ENCODE assay signal across 8 mouse cellular contexts in genomic region chr8:81012031-81012560, GRCm38 (mm10). TPM values are rescaled to one million over a fixed set of nuclear protein-coding genes. Genes with fewer than 3 reads are reported as not detected.
DNase-seq lines count a peak whose midpoint lies in the region; ATAC-seq and TF ChIP-seq lines count a peak whose summit lies in the region.

No protein-coding gene starts in this region.

- H3K4me1 ChIP-seq in heart, embryonic 11.5 days (ENCODE audit: control insufficient read depth, insufficient read depth, low read length): peaks cover 16% of the 10 kb centered on the region
- peaks cover 15% of the 10 kb centered on the region for H3K4me1 ChIP-seq in liver, embryonic 11.5 days (replicated peaks; ENCODE audit: control insufficient read depth, insufficient read depth, low read length)
- H3K4me1 ChIP-seq in stomach, postnatal 0 days (replicated peaks; ENCODE audit: control insufficient read depth, insufficient read depth): no peaks in the 10 kb centered on the region

- peak overlapping the region; percentile 97 for H3K4me2 ChIP-seq in heart, embryonic 11.5 days
- peak overlapping the region; percentile 89 for H3K4me2 ChIP-seq in liver, embryonic 11.5 days
- peak overlapping the region; percentile 35; the same call in 1 of the 2 replicates for H3K4me2 ChIP-seq in stomach, postnatal 0 days (replicated peaks; ENCODE audit: low read depth)

- H3K9ac ChIP-seq in heart, embryonic 11.5 days (ENCODE audit: low read depth, low read length): no peak overlapping the region
- H3K9ac ChIP-seq in liver, embryonic 11.5 days (ENCODE audit: low read depth, low read length): peak overlapping the region; percentile 52; the same call in 1 of the 2 replicates
- H3K9ac ChIP-seq in stomach, postnatal 0 days (ENCODE audit: low read length): no peak overlapping the region

- ATAC-seq in heart, embryonic 11.5 days (replicated peaks; ENCODE audit: insufficient number of reproducible peaks, low FRiP score, low TSS enrichment): no peak
- ATAC-seq in liver, embryonic 11.5 days (replicated peaks; ENCODE audit: low FRiP score): no peak
- ATAC-seq in stomach, postnatal 0 days (ENCODE audit: low FRiP score, low TSS enrichment): no peak

- DNase-seq in heart, postnatal 25 days (ENCODE audit: low spot score): no peak
- DNase-seq in thymus, postnatal 4 days: peak; percentile 11
- no peak for DNase-seq in thymus, postnatal 0 days (ENCODE audit: low spot score)
- no peak for DNase-seq in liver, embryonic 11.5 days (ENCODE audit: low spot score)
- DNase-seq in stomach, postnatal 0 days (ENCODE audit: low spot score): no peak
- no peak for DNase-seq in adrenal gland, adult (ENCODE audit: inconsistent age in 2 of 2, low spot score in 1 of 2)
- DNase-seq in urinary bladder, postnatal 25 days (ENCODE audit: low spot score): no peak

- no peaks in the 10 kb centered on the region for H3K9me3 ChIP-seq in heart, embryonic 11.5 days (replicated peaks; ENCODE audit: control insufficient read depth, low read length)
- H3K9me3 ChIP-seq in liver, embryonic 11.5 days (ENCODE audit: control insufficient read depth, low read length): no peaks in the 10 kb centered on the region
- H3K9me3 ChIP-seq in stomach, postnatal 0 days (ENCODE audit: control insufficient read depth, low read length): no peaks in the 10 kb centered on the region

- intact Hi-C loops in heart, postnatal 25 days (cut with DNase I): loop anchor here (5.0 to 10.0 kb wide), 2 partner anchors 520 to 1297 kb away; partner anchors contain the start of genes Abce1, Anapc10 and Gypa

- TF ChIP-seq CTCF in stomach, postnatal 0 days (IDR thresholded peaks at IDR 0.05; ENCODE audit: low read depth): no peak

- H3K27ac ChIP-seq in heart, embryonic 11.5 days (ENCODE audit: low read depth, low read length): no peak overlapping the region
- no peak overlapping the region for H3K27ac ChIP-seq in liver, embryonic 11.5 days (ENCODE audit: low read depth, low read length)
- no peak overlapping the region for H3K27ac ChIP-seq in stomach, postnatal 0 days (replicated peaks)

- H3K27me3 ChIP-seq in heart, embryonic 11.5 days (ENCODE audit: control insufficient read depth, insufficient read depth, low read length): no peaks in the 10 kb centered on the region
- H3K27me3 ChIP-seq in liver, embryonic 11.5 days (replicated peaks; ENCODE audit: control insufficient read depth, insufficient read depth, low read length): no peaks in the 10 kb centered on the region
- H3K27me3 ChIP-seq in stomach, postnatal 0 days (ENCODE audit: control insufficient read depth, insufficient read depth, low read length): no peaks in the 10 kb centered on the region

- peak overlapping the region; percentile 98 for H3K4me3 ChIP-seq in heart, embryonic 11.5 days (ENCODE audit: low read depth, low read length)
- H3K4me3 ChIP-seq in liver, embryonic 11.5 days (ENCODE audit: low read depth, low read length): peak overlapping the region; percentile 39
- no peak overlapping the region for H3K4me3 ChIP-seq in stomach, postnatal 0 days (ENCODE audit: low read depth, low read length)

- no peaks in the 10 kb centered on the region for H3K36me3 ChIP-seq in heart, embryonic 11.5 days (ENCODE audit: control insufficient read depth, insufficient read depth, low read length)
- H3K36me3 ChIP-seq in liver, embryonic 11.5 days (ENCODE audit: control insufficient read depth, insufficient read depth, low read length): peaks cover 2% of the 10 kb centered on the region; the same call in 1 of the 2 replicates
- no peaks in the 10 kb centered on the region for H3K36me3 ChIP-seq in stomach, postnatal 0 days (ENCODE audit: control insufficient read depth, insufficient read depth, low read length)

- 69% methylated on average over 4 of the region's 4 CpGs for WGBS in heart, embryonic 11.5 days (ENCODE audit: insufficient replicate concordance)
- WGBS in liver, embryonic 11.5 days: 68% methylated on average over 4 of the region's 4 CpGs
- 67% methylated on average over 4 of the region's 4 CpGs for WGBS in stomach, postnatal 0 days

- no peak for TF ChIP-seq EP300 in stomach, postnatal 0 days (optimal IDR thresholded peaks at IDR 0.05)

RNA-seq across cellular contexts. Expression of gene Usp38, which starts 2.6 kb away (rescaled TPM):
- 19.2 and 19.3 TPM in 2 replicates for polyA plus RNA-seq in heart, embryonic 11.5 days (2014; fragmentation: Nextera tagmentation; extraction: Ambion mirVana)
- 10 to 100 TPM; 17.2 to 18.3 TPM for total RNA-seq in heart, postnatal 25 days (2021)
- 22.4 and 24.4 TPM in 2 replicates for polyA plus RNA-seq in thymus, postnatal 0 days (2015; fragmentation: Nextera tagmentation; extraction: Ambion mirVana)
- 22.3 and 28.1 TPM in 2 replicates for polyA plus RNA-seq in liver, embryonic 11.5 days (2014; fragmentation: Nextera tagmentation; extraction: Ambion mirVana)
- polyA plus RNA-seq in stomach, postnatal 0 days (2015; fragmentation: Nextera tagmentation; extraction: Ambion mirVana): 11.9 and 13.5 TPM in 2 replicates

Comparison
In these comparisons a context has a peak if more than half of its experiments do, and no peak if none do; other contexts are left out.
1. H3K4me2 ChIP-seq: peak in every context shown above with its lines; median percentile 97 in heart, embryonic 11.5 days; 89 in liver, embryonic 11.5 days; 35 in stomach, postnatal 0 days.